Mouse (Mus musculus) right cerebral cortex, adult 2 months (tissue): ENCODE results near the gene Crhr1.
"Not testable (repeated sequence)": the region's sequence is repeated elsewhere in the genome, so short reads cannot be mapped to it uniquely, and the experiment has no call there.

Experiments
- DNase-seq, 2 experiments: peaks; one replicate each; pipeline ENCODE4 v3.0.0; 2021 to 2022; ENCODE audit warnings: low spot score in 2 of 2

Crhr1 gene

GRCm38 (mm10) chr11:104195382-104195781 lies 62.7 kb downstream of the Crhr1 start:
- DNase-seq = no peak

GRCm38 (mm10) chr11:104195791-104196190 lies 63.1 kb downstream of the Crhr1 start:
- peak; percentile 98 for DNase-seq

- DNase-seq = no peak
Observed at GRCm38 (mm10) chr11:104197861-104198260, 65.2 kb downstream of the Crhr1 start.

- no peak for DNase-seq
Observed at GRCm38 (mm10) chr11:104203271-104203670, 70.6 kb downstream of the Crhr1 start.

GRCm38 (mm10) chr11:104206573-104206972 lies 73.9 kb downstream of the Crhr1 start:
- no peak for DNase-seq

GRCm38 (mm10) chr11:104209041-104209440 lies 76.4 kb downstream of the Crhr1 start:
- DNase-seq = no peak

GRCm38 (mm10) chr11:104211251-104211650 lies 78.6 kb downstream of the Crhr1 start:
- no peak for DNase-seq

GRCm38 (mm10) chr11:104214128-104214527 lies 81.5 kb downstream of the Crhr1 start:
- not testable (repeated sequence) for DNase-seq

GRCm38 (mm10) chr11:104218075-104218474 lies 85.4 kb downstream of the Crhr1 start:
- DNase-seq = no peak

GRCm38 (mm10) chr11:104220291-104220690 lies 87.6 kb downstream of the Crhr1 start:
- no peak for DNase-seq

GRCm38 (mm10) chr11:104221751-104222150 lies 89.1 kb downstream of the Crhr1 start:
- DNase-seq = no peak

- no peak for DNase-seq
Observed at GRCm38 (mm10) chr11:104223301-104223700, 90.6 kb downstream of the Crhr1 start.
